Mouse (Mus musculus) stomach, postnatal 0 days (tissue): ENCODE measurements at regions not wholly inside any gene's neighbourhood (a gene's known extent, or its start where the extent isn't known, plus 50 kb on each side); places are given as distances from the start of the nearest gene placed in this dataset.

Source experiments
- CTCF ChIP-seq: IDR thresholded peaks from 2 replicates; pipeline ENCODE4 v1.5.1; 2016; ENCODE audit warnings: antibody characterized with exemption, low read depth, mild to moderate bottlenecking, moderate library complexity
- EP300 ChIP-seq: optimal IDR thresholded peaks from 2 replicates; pipeline ENCODE3; 2016; ENCODE audit warnings: antibody characterized with exemption

- no peak for TF ChIP-seq CTCF
- no peak for TF ChIP-seq EP300
Measured at GRCm38 (mm10) chr8:92216176-92216575, 141.2 kb upstream of the Irx5 start.
